Mouse (Mus musculus): ENCODE results near the gene Epha10. TPM values are rescaled to one million over a fixed set of nuclear protein-coding genes. Genes with fewer than 3 reads are reported as not detected.
"Not testable (repeated sequence)": the region's sequence is repeated elsewhere in the genome, so short reads cannot be mapped to it uniquely, and the experiment has no call there.

The Epha10 gene
- polyA plus RNA-seq, 1 experiment, result not detected

DNA sequence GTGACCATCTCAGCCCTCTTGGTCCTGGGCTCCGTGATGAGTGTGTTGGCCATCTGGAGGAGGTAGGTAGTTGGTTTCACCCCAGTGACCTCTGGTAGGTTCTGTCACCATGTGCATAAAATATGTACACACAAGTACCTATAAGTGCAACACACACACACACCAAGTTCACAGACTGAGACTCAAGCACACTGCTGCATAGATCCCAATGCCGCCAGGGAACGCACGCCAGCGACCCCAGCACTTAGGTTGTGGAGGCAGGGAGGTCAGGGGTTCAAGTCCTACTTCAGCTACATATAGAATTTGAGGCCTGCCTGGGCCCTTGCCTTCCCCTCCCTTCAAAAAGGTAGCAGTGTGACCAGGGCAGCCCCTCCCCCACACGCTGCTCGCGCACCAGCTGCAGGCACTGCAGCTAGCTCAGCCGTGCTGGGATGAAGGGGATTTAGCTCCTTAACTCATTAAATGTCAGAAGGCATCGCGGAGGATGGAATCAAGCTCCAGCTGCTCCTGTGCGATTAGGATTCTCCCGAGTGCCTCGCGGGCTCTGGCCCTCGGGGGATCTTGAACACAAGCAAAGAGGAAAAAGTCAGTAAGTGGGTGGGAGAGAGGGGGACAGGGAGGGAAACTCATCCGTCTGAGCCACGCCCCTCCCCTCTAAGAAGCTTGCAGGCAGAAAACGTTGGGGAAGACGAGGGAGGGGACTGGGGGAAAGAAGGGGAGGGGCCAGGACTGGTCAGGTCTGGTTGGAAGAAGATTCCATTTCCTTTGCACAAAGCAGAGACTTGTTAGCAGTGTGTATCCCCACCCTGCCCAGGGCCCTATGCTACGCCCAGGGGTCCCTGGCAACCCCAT is 25.5 kb downstream of the Epha10 start:
- H3K4me1 ChIP-seq (ENCODE audit: control insufficient read depth, insufficient read depth, low read length), result no peaks in the 10 kb centered on the region
- H3K4me3 ChIP-seq (replicated peaks; ENCODE audit: control insufficient read depth, low read depth, low read length), result no peak overlapping the region
- no peak overlapping the region for H3K27ac ChIP-seq (ENCODE audit: control insufficient read depth, insufficient read depth, low read depth, low read length, poor library complexity)
- WGBS, result 23% methylated on average over 21 of the region's 21 CpGs
- TF ChIP-seq POLR2A (IDR thresholded peaks at IDR 0.05; ENCODE audit: borderline replicate concordance, control insufficient read depth, low read depth, low read length) (no peak), CTCF (IDR thresholded peaks at IDR 0.05; ENCODE audit: control insufficient read depth, insufficient read depth, low read length) (no peak)

DNA sequence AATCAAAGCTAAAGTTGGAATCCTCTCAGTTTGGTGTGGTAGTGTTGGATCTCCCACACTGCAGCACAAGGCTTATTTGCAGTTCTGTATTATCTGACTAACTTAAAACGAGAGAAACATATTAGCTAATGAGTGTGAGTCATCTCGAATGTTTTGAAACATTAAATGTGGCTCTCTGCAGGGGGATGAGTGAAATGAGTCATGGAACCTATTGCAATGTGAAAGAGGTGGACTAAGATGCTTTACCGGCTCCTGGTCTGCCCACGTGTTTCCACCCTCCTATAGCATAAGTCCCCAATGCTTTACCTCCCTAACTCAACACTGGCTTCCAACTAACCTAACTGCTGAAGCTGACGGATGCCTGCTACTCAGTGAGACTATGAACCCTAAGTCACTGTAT is 47.4 kb downstream of the Epha10 start:
- Histone ChIP-seq H3K27ac (ENCODE audit: control insufficient read depth, insufficient read depth, low read depth, low read length, poor library complexity) (no peak overlapping the region), H3K4me3 (replicated peaks; ENCODE audit: control insufficient read depth, low read depth, low read length) (no peak overlapping the region), H3K4me1 (ENCODE audit: control insufficient read depth, insufficient read depth, low read length) (no peaks in the 10 kb centered on the region)
- no peak for TF ChIP-seq CTCF (IDR thresholded peaks at IDR 0.05; ENCODE audit: control insufficient read depth, insufficient read depth, low read length)
- 81% methylated on average over 5 of the region's 5 CpGs for WGBS

DNA sequence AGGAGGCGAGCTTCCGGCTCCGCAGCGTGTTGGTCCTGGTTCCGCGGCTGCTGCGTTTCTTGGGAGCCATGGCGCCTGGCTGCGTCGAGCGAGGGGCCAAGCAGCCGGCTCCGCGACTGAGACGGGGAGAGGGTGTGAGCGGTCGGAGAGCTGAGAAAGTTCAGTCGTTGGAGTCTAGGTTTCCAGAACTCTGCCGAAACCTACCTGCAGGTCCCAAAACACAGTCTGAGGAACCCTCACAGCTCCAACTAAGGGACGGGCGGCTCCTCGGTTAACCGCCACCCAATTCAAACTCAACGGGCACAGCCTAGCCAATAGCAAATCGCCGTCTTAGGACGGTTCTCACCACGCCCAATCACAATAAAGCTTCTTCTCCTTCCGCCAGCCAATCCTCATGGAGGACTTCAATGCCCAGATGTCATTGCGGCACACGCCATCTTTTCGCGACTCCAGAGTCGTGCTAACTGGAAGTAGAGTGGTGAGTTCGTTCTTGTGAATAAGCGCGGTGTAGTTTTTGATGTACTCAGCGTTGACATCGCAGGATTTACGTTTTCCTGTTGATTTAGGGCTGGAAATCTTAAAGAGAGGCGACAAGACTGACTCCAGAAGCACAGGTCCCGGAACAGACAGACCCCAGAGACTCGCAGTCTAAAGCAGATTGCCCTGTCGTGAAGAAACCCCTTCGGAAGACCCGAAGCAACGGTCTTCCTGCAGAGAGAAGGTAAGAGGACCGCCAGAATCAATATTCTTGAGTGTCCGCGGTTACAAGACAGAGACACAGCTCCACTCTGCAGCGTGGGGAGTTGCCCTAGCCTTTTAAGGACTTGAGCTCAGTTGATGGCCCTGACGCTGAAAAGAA is 56.1 kb downstream of the Epha10 start, which contains the start of gene 9930104L06Rik:
Gene 9930104L06Rik, plus strand, starts transcription at position 436 of the 859 bp plus-strand sequence.
- Histone ChIP-seq H3K4me1 (ENCODE audit: control insufficient read depth, insufficient read depth, low read length) (peaks cover 1% of the 10 kb centered on the region; the same call in 1 of the 2 replicates), H3K4me3 (replicated peaks; ENCODE audit: control insufficient read depth, low read depth, low read length) (peak within 1 kb of the TSS; percentile 93), H3K27ac (ENCODE audit: control insufficient read depth, insufficient read depth, low read depth, low read length, poor library complexity) (peak within 1 kb of the TSS; percentile 39)
- no peak for TF ChIP-seq CTCF (IDR thresholded peaks at IDR 0.05; ENCODE audit: control insufficient read depth, insufficient read depth, low read length)
- TF ChIP-seq POLR2A (IDR thresholded peaks at IDR 0.05; ENCODE audit: borderline replicate concordance, control insufficient read depth, low read depth, low read length), result peak; percentile 65; the same call in 1 of the 2 replicates
- whole genome bisulfite sequencing, result under 1% methylated on average over 52 of the region's 52 CpGs

DNA sequence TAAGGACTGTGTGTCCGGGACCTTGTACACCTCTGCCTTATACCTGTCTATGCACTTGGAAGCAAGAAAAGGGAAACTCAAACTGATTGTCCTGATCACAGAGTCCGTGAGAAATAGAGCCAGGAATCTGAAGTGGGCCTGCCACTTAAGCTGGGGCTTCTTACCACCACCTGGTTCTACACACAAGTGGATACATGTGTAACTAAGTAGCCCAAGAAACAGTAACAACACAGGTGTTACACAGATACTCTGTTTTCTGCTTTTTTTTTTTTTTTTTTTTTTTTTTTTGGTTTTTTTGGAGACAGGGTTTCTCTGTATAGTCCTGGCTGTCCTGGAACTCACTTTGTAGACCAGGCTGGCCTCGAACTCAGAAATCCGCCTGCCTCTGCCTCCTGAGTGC is 58.5 kb downstream of the Epha10 start, which contains the start of gene Cdca8:
Gene Cdca8, minus strand, starts transcription at position 101 of the 400 bp plus-strand sequence.
- WGBS, result 90% methylated on average over 4 of the region's 4 CpGs
- not testable (repeated sequence) for H3K27ac ChIP-seq (ENCODE audit: control insufficient read depth, insufficient read depth, low read depth, low read length, poor library complexity); H3K4me3 ChIP-seq (replicated peaks; ENCODE audit: control insufficient read depth, low read depth, low read length); H3K4me1 ChIP-seq (ENCODE audit: control insufficient read depth, insufficient read depth, low read length)

DNA sequence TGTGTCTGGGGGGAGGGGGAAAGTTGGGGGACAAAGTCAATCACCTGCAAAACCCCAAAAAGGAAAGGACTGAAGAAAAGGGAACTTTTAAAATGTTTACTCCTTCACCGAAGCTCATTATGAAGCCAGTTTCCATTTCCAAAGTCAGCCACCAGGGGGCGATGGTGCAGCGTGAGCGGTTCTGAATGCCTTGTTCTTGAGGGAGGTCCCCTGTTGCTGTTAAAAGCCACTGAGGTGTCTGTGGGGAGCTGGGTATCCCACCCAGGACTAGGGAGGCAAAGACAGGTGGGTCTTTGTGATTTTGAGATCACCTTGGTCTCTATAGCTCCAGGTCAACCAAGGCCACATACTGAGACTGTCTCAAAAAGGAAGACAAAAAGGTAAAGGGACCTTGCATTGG is 62.3 kb downstream of the Epha10 start:
- no peak overlapping the region for H3K27ac ChIP-seq (ENCODE audit: control insufficient read depth, insufficient read depth, low read depth, low read length, poor library complexity)
- 0% methylated on average over 4 of the region's 4 CpGs for WGBS
- peak; percentile 98 for TF ChIP-seq CTCF (IDR thresholded peaks at IDR 0.05; ENCODE audit: control insufficient read depth, insufficient read depth, low read length)
- TF ChIP-seq POLR2A (IDR thresholded peaks at IDR 0.05; ENCODE audit: borderline replicate concordance, control insufficient read depth, low read depth, low read length), result no peak
- H3K4me3 ChIP-seq (replicated peaks; ENCODE audit: control insufficient read depth, low read depth, low read length), result no peak overlapping the region
- no peaks in the 10 kb centered on the region for H3K4me1 ChIP-seq (ENCODE audit: control insufficient read depth, insufficient read depth, low read length)

DNA sequence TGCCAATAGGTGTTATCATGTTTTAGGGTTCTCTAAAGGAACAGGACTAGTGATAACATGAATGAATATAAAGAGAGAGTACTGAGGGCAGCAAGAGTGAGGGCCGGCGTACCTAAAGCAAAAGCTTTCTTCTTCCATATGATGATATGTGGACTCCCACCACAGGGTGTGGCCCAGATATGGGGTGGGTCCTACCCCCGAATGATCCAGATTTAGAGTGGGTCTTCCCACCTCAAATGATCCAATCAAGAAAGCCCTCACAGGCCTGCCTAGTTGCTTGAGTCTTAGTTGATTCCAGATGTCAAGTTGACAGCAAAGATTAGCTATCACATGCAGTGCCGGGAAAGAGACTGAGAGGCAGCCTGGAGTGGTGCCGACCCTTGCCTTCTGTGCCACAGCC is 63.1 kb downstream of the Epha10 start:
- no peak overlapping the region for H3K4me3 ChIP-seq (replicated peaks; ENCODE audit: control insufficient read depth, low read depth, low read length)
- no peak overlapping the region for H3K27ac ChIP-seq (ENCODE audit: control insufficient read depth, insufficient read depth, low read depth, low read length, poor library complexity)
- no peaks in the 10 kb centered on the region for H3K4me1 ChIP-seq (ENCODE audit: control insufficient read depth, insufficient read depth, low read length)
- 85% methylated on average over 5 of the region's 5 CpGs for WGBS
- TF ChIP-seq CTCF (IDR thresholded peaks at IDR 0.05; ENCODE audit: control insufficient read depth, insufficient read depth, low read length) (no peak), POLR2A (IDR thresholded peaks at IDR 0.05; ENCODE audit: borderline replicate concordance, control insufficient read depth, low read depth, low read length) (no peak)

DNA sequence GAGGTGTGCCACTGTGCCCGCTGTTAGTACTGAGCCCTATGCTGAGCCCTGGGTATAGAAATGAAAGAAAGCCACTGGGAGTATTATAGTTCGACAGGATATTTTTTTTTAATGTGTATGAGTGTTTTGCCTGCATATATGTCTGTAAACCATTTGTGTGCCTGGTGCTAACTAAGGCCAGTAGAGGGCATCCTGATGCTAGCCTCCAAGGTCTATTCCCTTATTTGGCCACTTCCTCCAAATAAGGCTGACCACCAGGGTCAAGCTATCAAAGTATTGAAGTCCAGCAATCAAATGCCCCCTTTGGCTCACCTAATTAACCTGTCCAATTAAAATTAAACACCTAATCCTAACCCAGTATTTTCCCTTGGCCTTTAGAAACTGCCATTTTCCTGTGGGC is 64.3 kb downstream of the Epha10 start:
- Histone ChIP-seq H3K4me1 (ENCODE audit: control insufficient read depth, insufficient read depth, low read length) (no peaks in the 10 kb centered on the region), H3K4me3 (replicated peaks; ENCODE audit: control insufficient read depth, low read depth, low read length) (no peak overlapping the region), H3K27ac (ENCODE audit: control insufficient read depth, insufficient read depth, low read depth, low read length, poor library complexity) (no peak overlapping the region)
- TF ChIP-seq CTCF (IDR thresholded peaks at IDR 0.05; ENCODE audit: control insufficient read depth, insufficient read depth, low read length) (no peak), POLR2A (IDR thresholded peaks at IDR 0.05; ENCODE audit: borderline replicate concordance, control insufficient read depth, low read depth, low read length) (no peak)
- 64% methylated on average over 2 of the region's 2 CpGs for WGBS

DNA sequence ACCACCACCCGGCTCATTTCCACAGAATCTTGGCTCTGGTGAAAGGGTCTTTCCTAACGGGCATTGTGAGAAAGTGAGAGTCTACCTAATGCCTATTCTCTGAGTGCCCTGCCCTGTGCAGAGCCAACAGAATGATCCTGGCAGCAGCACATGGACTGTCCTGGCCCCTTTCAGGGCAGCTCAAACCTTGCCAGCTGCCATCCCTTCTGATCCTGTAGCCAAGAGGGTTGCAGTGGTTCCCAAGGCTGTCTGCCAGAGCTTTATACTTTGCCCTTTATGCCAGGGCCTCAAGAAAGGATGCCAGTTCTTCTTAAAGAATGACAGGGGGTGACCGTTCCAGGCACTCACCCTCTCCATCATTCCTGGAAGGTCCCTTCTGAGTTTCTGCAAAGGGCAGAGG is 68.8 kb downstream of the Epha10 start:
- 85% methylated on average over 3 of the region's 3 CpGs for WGBS
- TF ChIP-seq POLR2A (IDR thresholded peaks at IDR 0.05; ENCODE audit: borderline replicate concordance, control insufficient read depth, low read depth, low read length) (no peak), CTCF (IDR thresholded peaks at IDR 0.05; ENCODE audit: control insufficient read depth, insufficient read depth, low read length) (no peak)
- no peak overlapping the region for H3K27ac ChIP-seq (ENCODE audit: control insufficient read depth, insufficient read depth, low read depth, low read length, poor library complexity)
- no peak overlapping the region for H3K4me3 ChIP-seq (replicated peaks; ENCODE audit: control insufficient read depth, low read depth, low read length)
- no peaks in the 10 kb centered on the region for H3K4me1 ChIP-seq (ENCODE audit: control insufficient read depth, insufficient read depth, low read length)
